Mouse (Mus musculus) spleen, postnatal 4 days (tissue): ENCODE results near the gene Grhpr.
"Not testable (repeated sequence)": the region's sequence is repeated elsewhere in the genome, so short reads cannot be mapped to it uniquely, and the experiment has no call there.

Source experiments
- DNase-seq, 2 experiments: peaks; one replicate each; pipeline ENCODE4 v3.0.0; 2022; ENCODE audit warnings: low spot score in 2 of 2

Grhpr gene

GRCm38 (mm10) chr4:45015615-45016014, 34.4 kb downstream of the Grhpr start:
- DNase-seq: peak; percentile 50 to 70

- peak; percentile 94 to 96 for DNase-seq
Observed at GRCm38 (mm10) chr4:45018452-45018980, 37.3 kb downstream of the Grhpr start, which contains the start of gene Polr1e. Gene Polr1e (plus strand): TSS chr4:45018583.

GRCm38 (mm10) chr4:45019009-45019408, 37.8 kb downstream of the Grhpr start:
- DNase-seq: no peak

GRCm38 (mm10) chr4:45026459-45026858, 45.3 kb downstream of the Grhpr start:
- DNase-seq: no peak

GRCm38 (mm10) chr4:45032586-45032985, 51.4 kb downstream of the Grhpr start:
- DNase-seq: no peak

- DNase-seq: no peak
Observed at GRCm38 (mm10) chr4:45034693-45035628, 53.8 kb downstream of the Grhpr start.

- no peak for DNase-seq
Observed at GRCm38 (mm10) chr4:45036048-45036447, 54.9 kb downstream of the Grhpr start.

- DNase-seq: no peak
Observed at GRCm38 (mm10) chr4:45036571-45036970, 55.4 kb downstream of the Grhpr start.

GRCm38 (mm10) chr4:45037455-45038410, 56.5 kb downstream of the Grhpr start:
- DNase-seq: no peak

- not testable (repeated sequence) for DNase-seq
Observed at GRCm38 (mm10) chr4:45038879-45039278, 57.7 kb downstream of the Grhpr start.

- DNase-seq: not testable (repeated sequence)
Observed at GRCm38 (mm10) chr4:45039546-45039945, 58.4 kb downstream of the Grhpr start.
